Comparison of ENCODE assay signal across 19 mouse cellular contexts in the genomic region with DNA sequence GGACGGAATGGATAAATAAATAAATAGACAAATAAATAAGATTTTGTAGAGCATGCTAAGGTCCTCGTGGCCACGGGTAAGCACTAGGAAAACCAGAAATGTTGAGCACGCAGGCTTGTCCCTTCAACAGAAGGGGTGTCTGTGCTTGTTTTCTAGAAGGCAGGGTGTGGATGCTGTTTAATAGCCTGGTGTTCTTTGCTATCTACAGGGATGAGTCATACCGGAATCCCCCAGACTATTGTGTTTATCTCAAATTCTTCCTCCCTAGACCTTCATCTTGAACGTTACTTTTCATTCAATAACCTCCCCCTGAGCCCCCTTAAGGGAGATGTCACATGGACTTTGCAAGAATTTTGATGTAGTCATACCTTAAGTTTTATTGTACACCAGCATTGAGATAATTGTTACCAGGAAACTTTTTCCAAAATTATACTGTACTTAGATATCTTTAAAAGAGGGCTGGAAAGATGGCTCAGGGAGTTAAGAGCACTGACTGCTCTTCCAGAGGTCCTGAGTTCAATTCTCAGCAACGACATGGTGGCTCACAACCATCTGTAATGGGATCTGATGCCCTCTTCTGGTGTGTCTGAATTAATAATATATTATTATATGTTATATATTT. TPM values are rescaled to one million over a fixed set of nuclear protein-coding genes. Genes with fewer than 3 reads are reported as not detected.
"Had no signal": no experiment of that assay in that cellular context is flagged by ENCODE, and none has a peak within 500 bp of the region (broad histone marks: within the 10 kb centered on the region; RNA-seq: fewer than 3 reads in every experiment).

No protein-coding gene starts in this region.

- H3K27ac ChIP-seq: lung, embryonic 15.5 days; macrophage; midbrain, embryonic 12.5 days; neural tube, embryonic 13.5 days; neural tube, embryonic 15.5 days had no signal

- H3K4me1 ChIP-seq: lung, embryonic 15.5 days had no signal

- DNase-seq: lung, adult 2 months; lung, postnatal 14 days; lung, postnatal 36 days; midbrain, embryonic 14.5 days; retina, postnatal 1 day; right cerebral cortex, adult 18-20 months; right cerebral cortex, postnatal 25 days; right cerebral cortex, postnatal 4 days; spleen, adult 18-20 months; thymus, adult 18-20 months had no signal

- H3K36me3 ChIP-seq: lung, embryonic 15.5 days; midbrain, embryonic 12.5 days; neural tube, embryonic 13.5 days; neural tube, embryonic 15.5 days had no signal

- H3K4me3 ChIP-seq: lung, embryonic 15.5 days; megakaryocyte, embryonic 14.5 days; midbrain, embryonic 12.5 days; myocyte; neural tube, embryonic 13.5 days; neural tube, embryonic 15.5 days had no signal

- H3K9ac ChIP-seq: liver, postnatal 0 days; lung, embryonic 15.5 days; midbrain, embryonic 12.5 days; neural tube, embryonic 13.5 days; neural tube, embryonic 15.5 days had no signal

- H3K27me3 ChIP-seq: lung, embryonic 15.5 days; megakaryocyte, embryonic 14.5 days; midbrain, embryonic 12.5 days; neural tube, embryonic 13.5 days; neural tube, embryonic 15.5 days had no signal

- H3K4me2 ChIP-seq: lung, embryonic 15.5 days; midbrain, embryonic 12.5 days; neural tube, embryonic 13.5 days; neural tube, embryonic 15.5 days had no signal

- H3K9me3 ChIP-seq: lung, embryonic 15.5 days; megakaryocyte, embryonic 14.5 days; midbrain, embryonic 12.5 days; neural tube, embryonic 13.5 days; neural tube, embryonic 15.5 days had no signal

RNA-seq across cellular contexts. Expression of a gene that starts 10.4 kb away (rescaled TPM):
- total RNA-seq: megakaryocyte progenitor cell, adult 5-6 weeks had no signal
- polyA plus RNA-seq: liver, postnatal 0 days; macrophage had no signal

RNA-seq across cellular contexts. Expression of a gene that starts 35.3 kb away (rescaled TPM):
- total RNA-seq: megakaryocyte progenitor cell, adult 5-6 weeks had no signal
- polyA plus RNA-seq: macrophage had no signal
